Comparison of ENCODE assay signal across 13 mouse cellular contexts in the genomic region with DNA sequence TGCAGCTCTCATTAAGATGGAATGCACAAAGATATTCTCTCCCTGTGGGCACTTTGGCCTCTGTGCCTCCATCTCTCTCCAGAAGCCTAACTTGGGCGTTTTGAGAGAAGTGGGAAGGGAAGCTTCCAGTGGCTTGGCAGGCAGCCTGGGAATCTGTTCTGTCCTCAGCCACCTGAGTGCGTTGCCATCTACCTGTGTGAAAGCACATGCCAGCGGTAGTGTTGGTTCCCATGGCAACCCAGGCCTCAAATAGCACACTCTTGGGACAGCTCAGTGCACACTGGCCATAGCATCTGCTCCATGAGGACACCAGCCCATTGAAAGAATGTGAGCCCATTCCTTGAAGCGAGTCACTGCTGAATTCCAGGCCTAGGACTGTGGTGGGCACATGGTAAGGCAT.
DNase-seq lines count a peak whose midpoint lies in the region; ATAC-seq and TF ChIP-seq lines count a peak whose summit lies in the region.
"Had no signal": no experiment of that assay in that cellular context is flagged by ENCODE, and none has a peak within 500 bp of the region (broad histone marks: within the 10 kb centered on the region; RNA-seq: fewer than 3 reads in every experiment).

No protein-coding gene starts in this region.

- peak overlapping the region; percentile 8; the same call in 1 of the 2 replicates for H3K27ac ChIP-seq in layer of hippocampus, adult 2 months
- peak overlapping the region; percentile 1; the same call in 1 of the 2 replicates for H3K27ac ChIP-seq in brown adipose tissue, adult 24 weeks (replicated peaks; ENCODE audit: low read depth, low read length)
- H3K27ac ChIP-seq in lung, embryonic 16.5 days (ENCODE audit: low read length) = no peak overlapping the region

- H3K27me3 ChIP-seq in lung, embryonic 16.5 days (ENCODE audit: control insufficient read depth, insufficient read depth, low read depth, low read length) = no peaks in the 10 kb centered on the region

- H3K36me3 ChIP-seq in lung, embryonic 16.5 days (ENCODE audit: control insufficient read depth, insufficient read depth, low read length) = no peaks in the 10 kb centered on the region

- peak; percentile 67; the same call in 1 of the 2 replicates for ATAC-seq in lung, embryonic 16.5 days (ENCODE audit: low read depth)

- WGBS in lung, embryonic 16.5 days = 57% methylated on average over 4 of the region's 4 CpGs

- DNase-seq in layer of hippocampus, adult 2 months (ENCODE audit: low spot score in 2 of 2) = peak in 1 of 2 experiments; percentile 29
- no peak for DNase-seq in layer of hippocampus, postnatal 10 days (ENCODE audit: low spot score in 2 of 2)
- DNase-seq in cerebellum, postnatal 25 days = peak; percentile 58 to 71
- DNase-seq in embryo, embryonic 9.5 days (ENCODE audit: extremely low spot score) = no peak
- no peak for DNase-seq in heart, adult 11 months
- DNase-seq in adrenal gland, adult (ENCODE audit: inconsistent age in 2 of 2, low spot score in 1 of 2) = no peak
- DNase-seq: gastrocnemius, postnatal 14 days; liver; midbrain, embryonic 14.5 days; spleen, adult 18-20 months; thymus, postnatal 14 days had no signal

- no peaks in the 10 kb centered on the region for H3K9me3 ChIP-seq in lung, embryonic 16.5 days (ENCODE audit: control insufficient read depth, low read length)

- no peak overlapping the region for H3K9ac ChIP-seq in lung, embryonic 16.5 days (ENCODE audit: low read length)

- H3K4me3 ChIP-seq in layer of hippocampus, adult 2 months = no peak overlapping the region
- no peak overlapping the region for H3K4me3 ChIP-seq in brown adipose tissue, adult 24 weeks (ENCODE audit: insufficient read depth, low read depth, low read length)
- no peak overlapping the region for H3K4me3 ChIP-seq in lung, embryonic 16.5 days (ENCODE audit: low read length)

- no peaks in the 10 kb centered on the region for H3K4me1 ChIP-seq in brown adipose tissue, adult 24 weeks (ENCODE audit: control insufficient read depth, insufficient read depth, insufficient read length, low read length)
- peaks cover 2% of the 10 kb centered on the region; the same call in 1 of the 2 replicates for H3K4me1 ChIP-seq in lung, embryonic 16.5 days (replicated peaks; ENCODE audit: control insufficient read depth, insufficient read depth, low read length)

- H3K4me2 ChIP-seq in lung, embryonic 16.5 days (ENCODE audit: low read depth, low read length) = no peak overlapping the region

- TF ChIP-seq CTCF in layer of hippocampus, adult 2 months (conservative IDR thresholded peaks at IDR 0.05) = no peak

Comparison
In these comparisons a context has a peak if more than half of its experiments do, and no peak if none do; other contexts are left out.
1. DNase-seq: peak in cerebellum, postnatal 25 days (2 of 2); none in layer of hippocampus, postnatal 10 days (0 of 2), embryo, embryonic 9.5 days (single experiment), heart, adult 11 months (single experiment) and adrenal gland, adult (0 of 2).